Mouse (Mus musculus) liver, embryonic 14.5 days (tissue): ENCODE results near the gene Iffo1.

ENCODE experiments used
- CTCF ChIP-seq: IDR thresholded peaks from 2 replicates; pipeline ENCODE4 v1.5.1; 2016; ENCODE audit warnings: antibody characterized with exemption, low read depth, control low read depth
- EP300 ChIP-seq: IDR thresholded peaks from 2 replicates; pipeline ENCODE4 v1.6.1; 2016; ENCODE audit warnings: antibody characterized with exemption, low read depth

GRCm38 (mm10) chr6:125132470-125132869 is 12.6 kb upstream of the Iffo1 start:
- TF ChIP-seq CTCF: no peak
- no peak for TF ChIP-seq EP300
